Mouse (Mus musculus) ES-Bruce4 (cell line): ENCODE data around the gene Emid1.

Source experiments
- CTCF ChIP-seq: IDR thresholded peaks from one replicate; pipeline ENCODE4 v1.8.1; 2011; ENCODE audit warnings: low read depth, low read length
- EP300 ChIP-seq: IDR thresholded peaks from 2 replicates; pipeline ENCODE4 v1.6.1; 2011; ENCODE audit warnings: low read depth, low read length; ENCODE audit not compliant: insufficient read depth
- POLR2A ChIP-seq: IDR thresholded peaks from one replicate; pipeline ENCODE4 v1.8.1; 2011; ENCODE audit warnings: low read length; ENCODE audit not compliant: insufficient read depth

GRCm38 (mm10) chr11:5103986-5104509, 48.0 kb downstream of the Emid1 start:
- TF ChIP-seq EP300 (no peak), POLR2A (no peak), CTCF (no peak)
